Mouse (Mus musculus): ENCODE measurements at regions not wholly inside any gene's neighbourhood (a gene's known extent, or its start where the extent isn't known, plus 50 kb on each side); places are given as distances from the start of the nearest gene placed in this dataset.
A peak's percentile ranks its signal among the peaks of the same experiment; 100 is the strongest.

- no peak for DNase-seq
Measured at GRCm38 (mm10) chr13:60522719-60523450, 78.9 kb upstream of the Dapk1 start.

DNA sequence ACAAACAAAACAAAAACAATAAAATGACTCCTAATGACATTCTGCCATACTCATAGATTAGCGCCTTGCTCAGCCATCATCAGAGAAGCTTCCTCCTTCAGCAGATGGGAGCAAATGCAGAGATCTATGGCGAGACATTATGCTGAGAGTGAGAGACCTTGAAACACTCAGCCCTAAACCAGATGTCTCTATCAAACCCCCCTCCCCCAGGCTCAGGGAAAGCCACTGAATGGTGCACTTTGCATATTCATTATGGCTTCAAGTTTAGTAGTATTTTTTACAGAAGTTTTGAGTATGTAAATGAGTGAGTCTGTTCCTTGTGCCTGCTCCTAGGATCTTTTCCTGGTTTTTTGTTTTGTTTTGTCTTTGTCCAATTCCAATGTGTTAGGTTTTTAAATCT is 73.9 kb upstream of the Dapk1 start:
- DNase-seq: no peak

DNA sequence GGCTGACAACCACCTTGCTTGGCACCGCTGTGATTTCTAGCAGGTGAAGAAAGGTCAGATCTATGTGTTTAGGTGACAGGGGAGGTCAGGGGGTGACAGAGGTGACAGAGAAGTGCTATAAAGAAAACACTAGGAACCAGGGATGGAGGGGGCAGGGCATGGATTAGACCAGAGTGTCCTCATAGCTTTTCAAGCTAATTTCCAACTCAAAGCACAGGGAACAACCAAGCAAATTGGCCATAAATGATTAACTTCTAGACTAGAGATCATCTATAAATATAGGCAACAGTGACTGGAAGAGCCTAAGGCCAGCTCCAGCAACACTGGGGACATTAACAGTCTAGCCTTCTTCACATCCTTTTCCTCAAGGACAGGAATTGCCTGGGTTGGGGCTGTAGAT is 72.9 kb upstream of the Dapk1 start:
- peak; percentile 29 for DNase-seq

- peak; percentile 36 for DNase-seq
Measured at GRCm38 (mm10) chr13:60529381-60530069, 72.2 kb upstream of the Dapk1 start.

GRCm38 (mm10) chr13:60533871-60534427 is 67.8 kb upstream of the Dapk1 start:
- peak; percentile 24 for DNase-seq

GRCm38 (mm10) chr13:60534501-60534900 is 67.2 kb upstream of the Dapk1 start:
- DNase-seq: no peak

- no peak for DNase-seq
Measured at GRCm38 (mm10) chr13:60535045-60535444, 66.7 kb upstream of the Dapk1 start.

DNA sequence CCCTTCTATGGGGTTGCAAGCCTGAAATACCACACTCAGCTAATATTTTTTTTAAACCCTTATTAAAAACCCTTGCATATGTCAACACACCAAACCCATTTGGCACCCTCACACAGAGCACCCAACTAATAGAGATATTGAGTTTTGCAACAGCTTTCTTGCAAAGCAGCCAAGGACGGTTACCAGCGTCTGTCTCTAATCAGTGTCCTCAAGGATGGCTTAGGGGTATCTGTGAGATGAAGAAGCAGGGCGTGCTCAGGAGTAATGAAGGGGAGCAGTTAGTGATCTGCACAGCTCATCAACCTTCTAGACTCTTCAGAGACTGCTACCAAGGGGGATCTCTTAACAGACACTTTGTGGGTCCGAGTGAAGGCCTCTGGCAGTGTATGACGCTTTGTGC is 65.0 kb upstream of the Dapk1 start:
- DNase-seq: no peak

- no peak for DNase-seq
Measured at GRCm38 (mm10) chr13:60538110-60538509, 63.6 kb upstream of the Dapk1 start.

- DNase-seq: no peak
Measured at GRCm38 (mm10) chr13:60541165-60541564, 60.6 kb upstream of the Dapk1 start.

- DNase-seq: no peak
Measured at GRCm38 (mm10) chr13:60544363-60544762, 57.4 kb upstream of the Dapk1 start.

GRCm38 (mm10) chr13:60545999-60546733 is 55.6 kb upstream of the Dapk1 start:
- DNase-seq: no peak

Measured in kidney, postnatal 10 days (tissue).